Mouse (Mus musculus) cortical plate, adult 2 months (tissue): ENCODE results near the gene Prr29.

ENCODE experiments used
- CTCF ChIP-seq: fragments of 200-500 bp; IDR thresholded peaks from 2 replicates; pipeline ENCODE4 v1.5.1; 2011; ENCODE audit warnings: mild to moderate bottlenecking, control low read depth, low read length; ENCODE audit not compliant: insufficient read depth; ENCODE audit errors: extremely low read depth
- POLR2A ChIP-seq: fragments of 200-500 bp; IDR thresholded peaks from 2 replicates; pipeline ENCODE4 v1.6.1; 2011; ENCODE audit warnings: mild to moderate bottlenecking, low read length, control low read depth; ENCODE audit not compliant: insufficient read depth; ENCODE audit errors: extremely low read depth

GRCm38 (mm10) chr11:106338870-106339269 is 26.4 kb upstream of the Prr29 start:
- TF ChIP-seq CTCF, result no peak
- no peak for TF ChIP-seq POLR2A
